Mouse (Mus musculus) central nervous system, embryonic 18 days (tissue): ENCODE data around the gene Klhl40. TPM values are rescaled to one million over a fixed set of nuclear protein-coding genes. Genes with fewer than 3 reads are reported as not detected.

Experiments used
- polyA plus RNA-seq: library from polyadenylated mRNA; depleted of rRNA; stranded (reverse); fragments of >200 nt; gene quantifications from 2 replicates; pipeline ENCODE4 v1.2.3, GENCODE M21; 2012; rRNA removed

Gene Klhl40
- polyA plus RNA-seq: 1.00 and 1.9 TPM in 2 replicates

DNA sequence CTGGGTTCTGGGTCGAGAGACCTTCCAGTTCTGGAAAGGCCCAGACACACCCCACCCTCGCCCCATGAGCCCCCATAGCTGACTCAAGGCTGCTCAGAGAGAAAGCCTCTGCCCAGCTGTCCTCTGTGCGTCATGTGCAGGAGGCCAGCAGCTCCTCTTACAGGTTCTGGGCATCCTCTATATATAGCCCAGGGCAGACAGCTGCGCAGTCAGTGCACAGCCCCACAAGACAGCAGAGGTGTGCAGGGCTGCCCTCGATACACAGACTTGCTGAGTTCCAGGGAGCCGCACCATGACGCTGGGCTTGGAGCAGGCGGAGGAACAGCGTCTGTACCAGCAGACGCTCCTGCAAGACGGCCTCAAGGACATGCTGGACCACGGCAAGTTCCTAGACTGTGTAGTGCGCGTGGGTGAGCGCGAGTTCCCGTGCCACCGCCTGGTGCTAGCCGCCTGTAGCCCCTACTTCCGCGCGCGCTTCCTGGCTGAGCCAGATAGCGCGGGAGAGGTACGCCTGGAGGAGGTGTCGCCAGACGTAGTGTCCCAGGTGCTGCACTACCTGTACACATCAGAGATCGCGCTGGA, at the start of gene Klhl40:
Klhl40 (plus strand) TSS at position 124 of the 582 bp plus-strand sequence.

GRCm38 (mm10) chr9:121759091-121760081, 18.0 kb upstream of the Klhl40 start, which contains the start of gene Zfp651:
TSS of gene Zfp651 (plus strand) at chr9:121759330.

DNA sequence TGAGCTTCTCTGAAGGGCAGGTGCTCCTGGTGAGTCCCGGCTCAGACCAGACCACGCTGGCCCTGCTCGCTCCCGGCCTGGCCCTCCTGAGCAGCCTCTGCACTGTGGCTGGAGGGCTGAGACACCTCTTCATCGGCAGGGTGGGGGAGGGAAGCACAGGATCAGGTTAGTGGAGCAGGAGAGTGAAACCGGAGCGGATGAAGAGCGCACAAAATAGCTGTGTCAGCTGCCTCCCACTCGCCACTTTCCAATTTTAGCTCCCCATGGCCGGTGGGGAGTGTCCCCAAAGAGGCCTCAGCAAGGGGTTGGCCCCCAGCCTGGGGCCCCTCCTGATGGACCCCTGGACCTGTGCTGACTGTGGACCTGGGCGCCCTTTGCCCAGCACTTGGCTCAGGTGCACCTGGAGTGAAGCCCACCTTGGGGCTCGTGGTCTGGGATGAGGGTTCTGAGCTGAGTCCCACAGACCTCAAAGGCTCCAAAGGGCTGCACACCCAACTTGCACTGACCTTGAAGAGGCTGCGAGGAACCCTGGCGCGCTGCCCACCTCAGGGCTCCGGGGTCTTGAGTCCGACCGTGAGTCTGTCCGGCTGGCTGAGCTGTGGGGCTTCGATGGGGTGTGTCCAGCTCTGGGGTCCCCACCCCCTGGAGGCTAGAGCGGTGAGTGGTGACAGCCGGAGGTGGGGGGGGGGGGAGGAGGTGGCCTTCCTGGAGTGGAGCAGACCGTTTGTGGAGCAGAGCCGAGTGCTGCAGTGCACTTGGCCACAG, 14.5 kb downstream of the Klhl40 start, which contains the start of gene Hhatl:
Hhatl (minus strand) TSS at position 751 of the 765 bp plus-strand sequence.

Other genes starting within 250 kb of the Klhl40 start
- 0.08 and 0.14 TPM in 2 replicates for gene Lyzl4, start 135.5 kb upstream of the Klhl40 start, polyA plus RNA-seq
- gene Vipr1, start 134.9 kb upstream of the Klhl40 start, polyA plus RNA-seq: 0.51 and 0.56 TPM in 2 replicates
- 23.0 and 24.0 TPM in 2 replicates for gene Sec22c, start 72.1 kb upstream of the Klhl40 start, polyA plus RNA-seq
- 99.7 and 107 TPM in 2 replicates for gene Ss18l2, start 67.3 kb upstream of the Klhl40 start, polyA plus RNA-seq
- gene Nktr, start 58.4 kb upstream of the Klhl40 start, polyA plus RNA-seq: 176 and 180 TPM in 2 replicates
- 54.6 and 55.1 TPM in 2 replicates for gene Zfp651, start 18.3 kb upstream of the Klhl40 start, polyA plus RNA-seq
- 0.65 and 1.3 TPM in 2 replicates for gene Hhatl, start 14.9 kb downstream of the Klhl40 start, polyA plus RNA-seq
- 3.4 and 4.3 TPM in 2 replicates for gene Ccdc13, start 61.9 kb downstream of the Klhl40 start, polyA plus RNA-seq
- gene Higd1a, start 80.8 kb downstream of the Klhl40 start, polyA plus RNA-seq: 62.5 and 76.6 TPM in 2 replicates
- 2.9 and 3.2 TPM in 2 replicates for gene Ackr2, start 120.7 kb downstream of the Klhl40 start, polyA plus RNA-seq
- not detected in 2 replicates for gene Cyp8b1, start 138.7 kb downstream of the Klhl40 start, polyA plus RNA-seq
- 2.3 and 2.7 TPM in 2 replicates for gene Fam198a, start 173.4 kb downstream of the Klhl40 start, polyA plus RNA-seq
- gene Pomgnt2, start 219.5 kb downstream of the Klhl40 start, polyA plus RNA-seq: 32.2 and 33.1 TPM in 2 replicates